Mouse (Mus musculus) embryonic facial prominence, embryonic 14.5 days (tissue): Measurements from ENCODE around the gene Samd7. TPM values are rescaled to one million over a fixed set of nuclear protein-coding genes. Genes with fewer than 3 reads are reported as not detected.

Source experiments
- ATAC-seq: fragments of 200-750 bp; cut with Nextera tagmentation; 2 replicates; pipeline ENCODE4 v1.8.0; 2017; ENCODE audit warnings: low read depth, moderate number of reproducible peaks, moderate TSS enrichment
- DNase-seq: peaks from one replicate; pipeline ENCODE4 v3.0.0-alpha.2; 2015; ENCODE audit warnings: low spot score
- H3K27ac ChIP-seq: fragments of 300-500 bp; sonication (generic); replicated peaks from 2 replicates; pipeline ENCODE4 v1.5.1; 2014; ENCODE audit warnings: low read depth, mild to moderate bottlenecking, low read length, moderate library complexity
- H3K27me3 ChIP-seq: fragments of 300-500 bp; sonication (generic); replicated peaks from 2 replicates; pipeline ENCODE4 v1.6.1; 2014; ENCODE audit warnings: low read length; ENCODE audit not compliant: control insufficient read depth, insufficient read depth
- H3K36me3 ChIP-seq: fragments of 300-500 bp; sonication (generic); 2 replicates; pipeline ENCODE4 v1.6.1; 2014; ENCODE audit warnings: low read length, mixed read lengths; ENCODE audit not compliant: control insufficient read depth, insufficient read depth
- H3K4me1 ChIP-seq: fragments of 300-500 bp; sonication (generic); 2 replicates; pipeline ENCODE4 v1.6.1; 2014; ENCODE audit warnings: antibody characterized with exemption, low read length; ENCODE audit not compliant: control insufficient read depth, insufficient read depth
- H3K4me2 ChIP-seq: fragments of 300-500 bp; sonication (generic); 2 replicates; pipeline ENCODE4 v1.6.1; 2014; ENCODE audit warnings: low read depth, mild to moderate bottlenecking, low read length, moderate library complexity, mixed read lengths
- H3K4me3 ChIP-seq: fragments of 300-500 bp; sonication (generic); 2 replicates; pipeline ENCODE4 v1.5.1; 2014; ENCODE audit warnings: low read depth, mild to moderate bottlenecking, low read length
- H3K9ac ChIP-seq: fragments of 300-500 bp; sonication (generic); 2 replicates; pipeline ENCODE4 v1.6.1; 2014; ENCODE audit warnings: low read depth, mild to moderate bottlenecking, low read length, moderate library complexity, mixed read lengths
- H3K9me3 ChIP-seq: fragments of 300-500 bp; sonication (generic); 2 replicates; pipeline ENCODE4 v1.6.1; 2016; ENCODE audit warnings: low read length; ENCODE audit not compliant: control insufficient read depth
- WGBS: fragments of 180-500 bp; shearing (Covaris S2); extraction: QIAGEN DNeasy Blood & Tissue Kit; methylation state at CpG from one replicate; pipeline ENCODE4 v1.1.7; 2014; 5-methylcytosine and 5-hydroxymethylcytosine counted together
- polyA plus RNA-seq: library from polyadenylated mRNA; unstranded; fragments of >200 nt; fragmentation: Nextera tagmentation; extraction: Ambion mirVana; gene quantifications from 2 replicates; pipeline ENCODE4 v1.2.1, GENCODE M21; 2014

Gene Samd7
- polyA plus RNA-seq, 1 experiment from 2014 or later = not detected

DNA sequence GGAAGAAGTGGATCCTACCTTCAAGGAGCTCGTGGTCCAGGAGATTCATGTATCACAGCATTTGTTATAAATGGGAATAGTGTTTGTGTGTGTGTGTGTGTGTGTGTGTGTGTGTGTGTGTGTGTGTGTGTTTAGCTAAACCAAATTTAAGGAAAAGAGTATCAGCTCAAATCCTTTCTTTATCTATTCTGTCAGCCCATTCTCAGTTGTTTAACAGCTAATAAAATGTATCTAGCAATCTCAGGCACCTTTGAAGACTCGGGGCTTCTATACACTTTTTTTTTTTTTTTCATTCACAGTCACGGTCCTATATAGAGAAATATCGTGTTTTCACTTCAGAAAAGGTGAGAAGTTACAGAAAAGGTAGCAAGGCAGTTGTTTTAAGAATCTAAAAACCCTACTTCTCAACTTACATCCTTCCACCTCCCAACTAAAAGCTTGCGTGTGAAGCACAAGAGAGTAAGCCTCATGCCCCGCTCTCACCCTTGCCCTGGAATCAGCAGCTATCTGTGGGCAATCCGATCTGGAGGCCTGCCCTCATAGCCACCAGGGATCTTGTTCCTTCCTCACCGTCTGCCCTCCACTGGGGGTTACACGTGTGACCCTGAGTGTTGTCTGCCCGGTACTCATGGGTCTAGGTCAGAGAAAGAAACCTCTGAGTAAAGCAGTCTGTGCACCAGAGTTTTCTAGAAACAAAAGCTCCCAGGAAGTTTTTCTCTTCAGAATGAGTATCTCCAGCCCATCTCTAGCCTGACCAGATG lies 23.8 kb downstream of the Samd7 start:
- H3K4me3 ChIP-seq = no peak overlapping the region
- no peak overlapping the region for H3K27ac ChIP-seq
- no peak overlapping the region for H3K4me2 ChIP-seq
- H3K9ac ChIP-seq = no peak overlapping the region
- no peak for ATAC-seq
- WGBS = 51% methylated on average over 10 of the region's 10 CpGs
- no peaks in the 10 kb centered on the region for H3K9me3 ChIP-seq
- H3K36me3 ChIP-seq = no peaks in the 10 kb centered on the region
- DNase-seq = no peak
- H3K27me3 ChIP-seq = no peaks in the 10 kb centered on the region
- no peaks in the 10 kb centered on the region for H3K4me1 ChIP-seq

DNA sequence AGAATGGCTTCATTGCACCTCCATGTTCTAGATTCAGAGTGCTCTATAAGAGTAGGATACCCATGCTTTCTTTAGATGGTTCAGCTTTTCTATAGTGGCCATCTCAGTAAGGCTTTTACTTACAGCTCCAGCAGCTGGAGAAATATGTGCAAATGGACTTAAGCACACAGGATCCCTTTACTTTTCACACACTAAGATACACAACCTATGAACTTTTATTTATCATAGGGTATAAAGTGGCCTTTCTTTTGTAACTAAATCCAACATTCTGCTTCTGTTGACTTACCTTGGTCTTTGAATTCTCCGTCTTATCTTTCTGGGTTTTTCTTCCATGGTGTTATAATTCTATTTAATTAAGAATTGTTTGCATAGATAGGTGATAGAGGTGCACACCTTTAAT lies 25.5 kb downstream of the Samd7 start:
- 89% methylated on average over 1 of the region's 1 CpGs for WGBS

GRCm38 (mm10) chr3:30772631-30773030 lies 26.5 kb downstream of the Samd7 start:
- H3K4me3 ChIP-seq = no peak overlapping the region
- no peaks in the 10 kb centered on the region for H3K4me1 ChIP-seq
- H3K9ac ChIP-seq = no peak overlapping the region
- H3K27me3 ChIP-seq = no peaks in the 10 kb centered on the region
- H3K27ac ChIP-seq = no peak overlapping the region
- no peak overlapping the region for H3K4me2 ChIP-seq
- WGBS = 53% methylated on average over 4 of the region's 4 CpGs
- DNase-seq = no peak
- no peak for ATAC-seq
- H3K36me3 ChIP-seq = no peaks in the 10 kb centered on the region
- H3K9me3 ChIP-seq = no peaks in the 10 kb centered on the region

More for the DNA sequence above, 25.5 kb downstream of the Samd7 start:
- H3K9me3 ChIP-seq = no peaks in the 10 kb centered on the region
- H3K27ac ChIP-seq = no peak overlapping the region
- no peak overlapping the region for H3K4me2 ChIP-seq
- no peaks in the 10 kb centered on the region for H3K4me1 ChIP-seq
- no peak overlapping the region for H3K9ac ChIP-seq
- no peaks in the 10 kb centered on the region for H3K27me3 ChIP-seq
- no peaks in the 10 kb centered on the region for H3K36me3 ChIP-seq
- no peak for ATAC-seq
- no peak overlapping the region for H3K4me3 ChIP-seq
- no peak for DNase-seq

DNA sequence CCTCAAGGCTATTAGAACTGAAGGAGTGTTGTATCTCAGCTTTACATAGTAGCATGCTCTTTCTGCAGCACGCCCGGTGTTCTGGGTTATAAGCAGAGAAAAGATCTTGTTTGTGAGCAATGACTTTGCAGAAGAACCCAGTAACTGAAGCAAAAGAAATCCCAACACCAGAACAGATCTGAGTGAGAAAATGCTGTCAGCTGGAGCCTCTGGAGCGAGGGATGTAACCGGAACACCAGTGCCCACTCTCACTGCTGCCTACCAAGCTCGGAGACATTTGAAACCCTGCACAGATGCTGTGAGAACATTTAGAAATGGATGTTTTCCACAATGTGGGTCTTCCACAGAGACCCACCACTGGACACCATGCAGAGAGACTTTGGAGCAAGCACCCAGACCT lies 28.6 kb downstream of the Samd7 start:
- ATAC-seq = no peak
- no peak for DNase-seq
- 78% methylated on average over 5 of the region's 5 CpGs for WGBS

GRCm38 (mm10) chr3:30777984-30778383 lies 31.9 kb downstream of the Samd7 start:
- H3K9ac ChIP-seq = no peak overlapping the region
- DNase-seq (no peak), ATAC-seq (no peak)
- H3K36me3 ChIP-seq = no peaks in the 10 kb centered on the region
- no peaks in the 10 kb centered on the region for H3K27me3 ChIP-seq
- H3K9me3 ChIP-seq = no peaks in the 10 kb centered on the region
- 71% methylated on average over 5 of the region's 5 CpGs for WGBS
- H3K4me3 ChIP-seq = no peak overlapping the region
- H3K27ac ChIP-seq = no peak overlapping the region
- H3K4me2 ChIP-seq = no peak overlapping the region
- no peaks in the 10 kb centered on the region for H3K4me1 ChIP-seq

More for the DNA sequence above, 28.6 kb downstream of the Samd7 start:
- H3K27me3 ChIP-seq = no peaks in the 10 kb centered on the region
- no peak overlapping the region for H3K27ac ChIP-seq
- no peak overlapping the region for H3K4me3 ChIP-seq
- no peaks in the 10 kb centered on the region for H3K9me3 ChIP-seq
- no peak overlapping the region for H3K4me2 ChIP-seq
- H3K9ac ChIP-seq = no peak overlapping the region
- H3K36me3 ChIP-seq = no peaks in the 10 kb centered on the region
- no peaks in the 10 kb centered on the region for H3K4me1 ChIP-seq

GRCm38 (mm10) chr3:30788531-30788930 lies 42.4 kb downstream of the Samd7 start:
- no peak overlapping the region for H3K4me2 ChIP-seq
- no peaks in the 10 kb centered on the region for H3K4me1 ChIP-seq
- no peaks in the 10 kb centered on the region for H3K9me3 ChIP-seq
- no peaks in the 10 kb centered on the region for H3K36me3 ChIP-seq
- ATAC-seq (no peak), DNase-seq (peak; percentile 21)
- no peak overlapping the region for H3K9ac ChIP-seq
- H3K4me3 ChIP-seq = no peak overlapping the region
- no peak overlapping the region for H3K27ac ChIP-seq
- 27% methylated on average over 5 of the region's 5 CpGs for WGBS
- H3K27me3 ChIP-seq = no peaks in the 10 kb centered on the region

GRCm38 (mm10) chr3:30792737-30793402 lies 46.8 kb downstream of the Samd7 start, which contains the start of gene Sec62:
Sec62 (plus strand) TSS chr3:30792875.
- Histone ChIP-seq H3K27ac (peak within 1 kb of the TSS; percentile 95), H3K4me3 (peak within 1 kb of the TSS; percentile 94), H3K4me1 (peaks cover 6% of the 10 kb centered on the region), H3K9ac (peak within 1 kb of the TSS; percentile 99), H3K27me3 (no peaks in the 10 kb centered on the region), H3K36me3 (no peaks in the 10 kb centered on the region), H3K4me2 (peak within 1 kb of the TSS; percentile 60), H3K9me3 (no peaks in the 10 kb centered on the region)
- ATAC-seq (peak; percentile 97), DNase-seq (peak; percentile 94)
- 0% methylated on average over 45 of the region's 62 CpGs for WGBS

- no peaks in the 10 kb centered on the region for H3K9me3 ChIP-seq
- no peaks in the 10 kb centered on the region for H3K36me3 ChIP-seq
- 1% methylated on average over 17 of the region's 75 CpGs for WGBS
- peak overlapping the region; percentile 94 for H3K4me3 ChIP-seq
- no peaks in the 10 kb centered on the region for H3K27me3 ChIP-seq
- peak overlapping the region; percentile 60 for H3K4me2 ChIP-seq
- H3K4me1 ChIP-seq = peaks cover 6% of the 10 kb centered on the region
- H3K27ac ChIP-seq = peak overlapping the region; percentile 95
- peak; percentile 81 for ATAC-seq
- peak; percentile 26 for DNase-seq
- peak overlapping the region; percentile 99 for H3K9ac ChIP-seq
These were observed 47.5 kb downstream of the Samd7 start for GRCm38 (mm10) chr3:30793403-30794221.
